Mouse (Mus musculus) brain, embryonic 14.5 days (tissue): ENCODE measurements at regions not wholly inside any gene's neighbourhood (a gene's known extent, or its start where the extent isn't known, plus 50 kb on each side); places are given as distances from the start of the nearest gene placed in this dataset.

ENCODE experiments used
- CTCF ChIP-seq: fragments of 200-500 bp; IDR thresholded peaks from 2 replicates; pipeline ENCODE4 v1.5.1; 2012; ENCODE audit warnings: inconsistent platforms, mild to moderate bottlenecking, moderate library complexity, borderline replicate concordance; ENCODE audit not compliant: insufficient read depth, insufficient read length; ENCODE audit errors: extremely low read depth
- POLR2A ChIP-seq: fragments of 200-500 bp; IDR thresholded peaks from 2 replicates; pipeline ENCODE4 v1.6.1; 2012; ENCODE audit warnings: mild to moderate bottlenecking, inconsistent platforms, borderline replicate concordance; ENCODE audit not compliant: poor library complexity, insufficient read depth, insufficient read length, severe bottlenecking; ENCODE audit errors: extremely low read depth

GRCm38 (mm10) chr14:58581806-58582205 lies 511.5 kb downstream of the Fgf9 start:
- TF ChIP-seq POLR2A (no peak), CTCF (no peak)
